Mouse (Mus musculus): ENCODE measurements around the gene Zscan10. TPM values are rescaled to one million over a fixed set of nuclear protein-coding genes. Genes with fewer than 3 reads are reported as not detected.

Zscan10 gene
- polyA plus RNA-seq, 1 experiment from 2014 or later, result not detected

GRCm38 (mm10) chr17:23553634-23554120 is 47.0 kb upstream of the Zscan10 start:
- H3K4me1 ChIP-seq (replicated peaks; ENCODE audit: control insufficient read depth, insufficient read depth, low read length), result no peaks in the 10 kb centered on the region; the same call in 1 of the 2 replicates
- H3K9ac ChIP-seq (ENCODE audit: low read depth, low read length), result no peak overlapping the region
- no peak for TF ChIP-seq CTCF (IDR thresholded peaks at IDR 0.05; ENCODE audit: low read depth)
- WGBS, result 71% methylated on average over 1 of the region's 1 CpGs
- H3K27ac ChIP-seq (ENCODE audit: low read depth, low read length), result no peak overlapping the region
- H3K27me3 ChIP-seq (replicated peaks; ENCODE audit: control insufficient read depth, insufficient read depth, low read length), result no peaks in the 10 kb centered on the region
- no peak overlapping the region for H3K4me2 ChIP-seq (replicated peaks; ENCODE audit: low read depth)
- ATAC-seq, result no peak
- H3K36me3 ChIP-seq (ENCODE audit: control insufficient read depth, insufficient read depth), result peaks cover 21% of the 10 kb centered on the region
- no peak overlapping the region for H3K4me3 ChIP-seq (ENCODE audit: low read depth, low read length)
- H3K9me3 ChIP-seq (ENCODE audit: control insufficient read depth), result no peaks in the 10 kb centered on the region

- Histone ChIP-seq H3K4me3 (ENCODE audit: low read depth, low read length) (no peak overlapping the region), H3K27me3 (replicated peaks; ENCODE audit: control insufficient read depth, insufficient read depth, low read length) (no peaks in the 10 kb centered on the region), H3K4me1 (replicated peaks; ENCODE audit: control insufficient read depth, insufficient read depth, low read length) (no peaks in the 10 kb centered on the region; the same call in 1 of the 2 replicates), H3K27ac (ENCODE audit: low read depth, low read length) (peak overlapping the region; percentile 88; the same call in 1 of the 2 replicates), H3K9ac (ENCODE audit: low read depth, low read length) (no peak overlapping the region), H3K9me3 (ENCODE audit: control insufficient read depth) (no peaks in the 10 kb centered on the region), H3K4me2 (replicated peaks; ENCODE audit: low read depth) (peak overlapping the region; percentile 54; the same call in 1 of the 2 replicates), H3K36me3 (ENCODE audit: control insufficient read depth, insufficient read depth) (peaks cover 26% of the 10 kb centered on the region)
- TF ChIP-seq CTCF (IDR thresholded peaks at IDR 0.05; ENCODE audit: low read depth), result no peak
- ATAC-seq, result no peak
Measured at GRCm38 (mm10) chr17:23554321-23554720, 46.3 kb upstream of the Zscan10 start.

GRCm38 (mm10) chr17:23555243-23555916 is 45.3 kb upstream of the Zscan10 start:
- H3K27ac ChIP-seq (ENCODE audit: low read depth, low read length), result peak overlapping the region; percentile 88

GRCm38 (mm10) chr17:23559767-23560166 is 40.9 kb upstream of the Zscan10 start:
- WGBS, result 60% methylated on average over 11 of the region's 11 CpGs
- peaks cover 39% of the 10 kb centered on the region for H3K36me3 ChIP-seq (ENCODE audit: control insufficient read depth, insufficient read depth)
- no peak overlapping the region for H3K27ac ChIP-seq (ENCODE audit: low read depth, low read length)
- H3K27me3 ChIP-seq (replicated peaks; ENCODE audit: control insufficient read depth, insufficient read depth, low read length), result no peaks in the 10 kb centered on the region
- peak; percentile 72 for TF ChIP-seq CTCF (IDR thresholded peaks at IDR 0.05; ENCODE audit: low read depth)
- no peak overlapping the region for H3K4me2 ChIP-seq (replicated peaks; ENCODE audit: low read depth)
- no peaks in the 10 kb centered on the region for H3K4me1 ChIP-seq (replicated peaks; ENCODE audit: control insufficient read depth, insufficient read depth, low read length)
- ATAC-seq, result no peak
- H3K4me3 ChIP-seq (ENCODE audit: low read depth, low read length), result no peak overlapping the region
- no peaks in the 10 kb centered on the region for H3K9me3 ChIP-seq (ENCODE audit: control insufficient read depth)
- no peak overlapping the region for H3K9ac ChIP-seq (ENCODE audit: low read depth, low read length)

More at GRCm38 (mm10) chr17:23555243-23555916, 45.3 kb upstream of the Zscan10 start:
- H3K4me3 ChIP-seq (ENCODE audit: low read depth, low read length), result no peak overlapping the region
- 45% methylated on average over 7 of the region's 7 CpGs for WGBS
- peak; percentile 84 for ATAC-seq
- no peak overlapping the region; the same call in 1 of the 2 replicates for H3K9ac ChIP-seq (ENCODE audit: low read depth, low read length)
- H3K36me3 ChIP-seq (ENCODE audit: control insufficient read depth, insufficient read depth), result peaks cover 28% of the 10 kb centered on the region
- H3K27me3 ChIP-seq (replicated peaks; ENCODE audit: control insufficient read depth, insufficient read depth, low read length), result no peaks in the 10 kb centered on the region
- no peaks in the 10 kb centered on the region; the same call in 1 of the 2 replicates for H3K4me1 ChIP-seq (replicated peaks; ENCODE audit: control insufficient read depth, insufficient read depth, low read length)
- H3K9me3 ChIP-seq (ENCODE audit: control insufficient read depth), result no peaks in the 10 kb centered on the region
- peak overlapping the region; percentile 54 for H3K4me2 ChIP-seq (replicated peaks; ENCODE audit: low read depth)
- TF ChIP-seq CTCF (IDR thresholded peaks at IDR 0.05; ENCODE audit: low read depth), result no peak

GRCm38 (mm10) chr17:23563595-23564367 is 36.9 kb upstream of the Zscan10 start, which contains the start of gene Zfp213:
Gene Zfp213, minus strand, starts transcription at chr17:23564238.
- Histone ChIP-seq H3K4me1 (replicated peaks; ENCODE audit: control insufficient read depth, insufficient read depth, low read length) (no peaks in the 10 kb centered on the region), H3K4me3 (ENCODE audit: low read depth, low read length) (peak within 1 kb of the TSS; percentile 65), H3K9me3 (ENCODE audit: control insufficient read depth) (no peaks in the 10 kb centered on the region), H3K9ac (ENCODE audit: low read depth, low read length) (peak within 1 kb of the TSS; percentile 77), H3K4me2 (replicated peaks; ENCODE audit: low read depth) (peak within 1 kb of the TSS; percentile 85), H3K36me3 (ENCODE audit: control insufficient read depth, insufficient read depth) (peaks cover 17% of the 10 kb centered on the region; the same call in 1 of the 2 replicates), H3K27me3 (replicated peaks; ENCODE audit: control insufficient read depth, insufficient read depth, low read length) (no peaks in the 10 kb centered on the region), H3K27ac (ENCODE audit: low read depth, low read length) (peak within 1 kb of the TSS; percentile 93)
- peak; percentile 98 for ATAC-seq
- WGBS, result under 1% methylated on average over 59 of the region's 59 CpGs
- no peak for TF ChIP-seq CTCF (IDR thresholded peaks at IDR 0.05; ENCODE audit: low read depth)

GRCm38 (mm10) chr17:23564368-23564715 is 36.3 kb upstream of the Zscan10 start:
- H3K4me2 ChIP-seq (replicated peaks; ENCODE audit: low read depth), result peak overlapping the region; percentile 85
- under 1% methylated on average over 8 of the region's 8 CpGs for WGBS
- H3K9me3 ChIP-seq (ENCODE audit: control insufficient read depth), result no peaks in the 10 kb centered on the region
- H3K27ac ChIP-seq (ENCODE audit: low read depth, low read length), result peak overlapping the region; percentile 93
- H3K27me3 ChIP-seq (replicated peaks; ENCODE audit: control insufficient read depth, insufficient read depth, low read length), result no peaks in the 10 kb centered on the region
- H3K4me3 ChIP-seq (ENCODE audit: low read depth, low read length), result peak overlapping the region; percentile 65
- peaks cover 12% of the 10 kb centered on the region; the same call in 1 of the 2 replicates for H3K36me3 ChIP-seq (ENCODE audit: control insufficient read depth, insufficient read depth)
- H3K9ac ChIP-seq (ENCODE audit: low read depth, low read length), result peak overlapping the region; percentile 77
- TF ChIP-seq CTCF (IDR thresholded peaks at IDR 0.05; ENCODE audit: low read depth), result no peak
- no peaks in the 10 kb centered on the region for H3K4me1 ChIP-seq (replicated peaks; ENCODE audit: control insufficient read depth, insufficient read depth, low read length)
- peak; percentile 65 for ATAC-seq
